Mouse (Mus musculus): ENCODE measurements at regions not wholly inside any gene's neighbourhood (a gene's known extent, or its start where the extent isn't known, plus 50 kb on each side); places are given as distances from the start of the nearest gene placed in this dataset.
"Not testable (repeated sequence)": the region's sequence is repeated elsewhere in the genome, so short reads cannot be mapped to it uniquely, and the experiment has no call there.

DNA sequence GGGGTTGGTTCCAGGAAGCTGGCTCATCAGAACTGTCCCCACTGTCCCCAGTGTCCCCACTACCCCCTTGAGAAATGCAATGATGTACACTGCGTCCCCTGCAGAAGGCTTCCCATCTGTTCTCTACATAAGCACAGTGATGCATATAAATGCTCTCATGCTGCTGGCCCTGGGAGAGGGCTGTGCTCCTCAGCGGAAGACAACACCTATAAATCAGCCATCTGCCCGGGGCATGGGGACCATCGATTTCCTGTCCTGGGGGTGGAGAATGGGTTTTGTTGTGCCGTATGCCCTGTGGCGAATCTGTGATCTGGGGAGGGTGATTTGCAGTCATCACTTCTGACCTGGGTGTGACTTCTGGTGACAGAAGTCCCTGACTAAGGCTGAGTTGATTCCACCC is 174.9 kb upstream of the Sulf2 start:
- DNase-seq (ENCODE audit: low read depth in 1 of 2, low spot score in 2 of 2), result no peak

DNA sequence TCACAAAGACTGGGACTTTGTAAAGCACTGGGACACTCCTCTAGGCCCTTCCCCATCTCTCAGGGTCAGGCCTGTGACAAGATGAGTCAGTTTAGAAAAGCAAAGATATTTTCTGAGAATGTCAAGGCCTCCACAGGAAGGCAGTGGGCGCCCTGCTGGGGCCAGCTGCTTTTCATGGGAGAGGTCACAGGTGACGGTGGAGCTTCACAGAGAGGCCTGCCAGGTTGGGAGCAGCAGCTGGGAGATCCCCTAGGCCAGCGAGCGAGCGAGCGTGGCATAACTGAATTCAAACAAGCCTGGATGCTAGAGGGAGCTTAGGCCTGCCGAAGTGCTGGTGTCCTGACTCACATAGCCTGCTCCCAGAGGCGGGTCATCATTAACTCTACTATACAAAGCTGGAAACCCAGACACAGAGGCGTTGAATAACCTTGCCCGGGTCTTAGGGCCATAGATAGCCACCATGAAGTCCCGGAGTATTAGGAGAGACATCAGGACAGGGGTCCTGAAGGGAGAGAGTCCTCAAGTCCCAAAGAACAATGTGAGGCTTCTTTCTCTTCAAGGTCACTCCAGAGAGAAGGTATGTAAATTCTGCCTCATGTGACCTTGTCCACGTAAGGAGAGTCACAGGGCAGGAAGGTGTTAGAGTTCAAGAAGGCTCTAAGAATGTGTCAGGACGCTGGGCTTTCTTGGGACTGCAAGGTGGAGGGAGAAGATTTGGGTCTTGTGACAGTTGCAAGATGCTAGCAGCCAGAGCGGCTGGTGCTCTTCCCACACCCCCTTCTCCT is 174.3 kb upstream of the Sulf2 start:
- DNase-seq (ENCODE audit: low read depth in 1 of 2, low spot score in 2 of 2), result no peak

DNA sequence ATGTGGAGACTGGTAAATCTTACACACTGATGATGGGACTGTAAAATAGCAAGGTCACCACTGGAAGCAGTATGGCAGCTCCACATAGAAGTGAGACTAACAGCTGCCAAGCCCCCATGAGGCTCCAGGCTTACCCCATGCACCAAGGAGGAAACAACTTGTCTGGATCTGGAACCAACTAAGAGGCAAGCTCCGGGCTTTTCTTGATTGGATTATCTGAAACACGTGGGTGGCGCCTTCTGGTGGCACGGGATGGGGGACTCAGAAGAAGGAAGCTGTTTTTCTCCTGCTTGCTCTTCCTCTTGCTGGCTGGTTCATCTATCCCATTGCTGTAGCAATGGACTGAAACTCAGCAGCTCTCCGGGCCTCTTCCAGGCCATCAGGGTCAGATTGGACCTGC is 171.5 kb upstream of the Sulf2 start:
- DNase-seq (ENCODE audit: low read depth in 1 of 2, low spot score in 2 of 2), result peak; percentile 19 to 32

DNA sequence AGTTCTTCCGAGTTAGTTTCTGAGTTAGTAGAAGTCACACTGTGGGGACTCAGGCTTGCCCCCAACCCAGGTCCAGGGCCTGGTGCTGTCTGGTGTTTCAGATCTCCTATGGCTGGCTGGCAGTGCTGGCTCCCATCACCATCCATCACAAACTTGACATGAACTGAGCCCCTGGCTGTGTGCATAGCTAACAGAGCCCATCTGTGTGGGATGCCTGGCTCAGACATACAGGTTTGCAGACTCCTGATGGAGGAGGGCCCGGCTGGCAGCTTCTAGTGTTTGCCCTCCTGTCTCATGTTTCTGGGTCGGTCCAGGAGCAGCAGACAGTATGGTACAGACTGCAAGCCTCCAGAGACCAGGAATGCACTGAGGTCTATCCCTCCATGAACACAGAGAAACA is 169.5 kb upstream of the Sulf2 start:
- no peak for DNase-seq (ENCODE audit: low read depth in 1 of 2, low spot score in 2 of 2)

DNA sequence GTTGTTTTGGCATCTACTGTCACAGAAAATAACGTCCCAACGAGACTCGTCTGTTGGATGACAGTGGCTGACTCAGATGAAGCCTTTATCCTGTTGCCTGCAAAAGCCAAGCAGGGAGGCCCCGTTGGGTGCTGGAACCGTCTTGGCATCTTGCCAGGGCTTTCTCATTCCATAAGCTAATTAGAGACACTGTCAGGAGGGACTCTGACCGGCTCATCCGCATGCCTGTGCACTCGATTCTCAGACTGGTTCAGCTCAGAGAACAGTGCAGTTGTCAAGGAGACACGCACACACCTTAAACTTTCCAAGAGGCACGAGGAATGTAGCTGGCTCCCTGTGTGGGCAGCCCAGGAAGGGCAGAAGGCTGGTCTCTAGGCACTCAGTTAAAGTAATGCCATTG is 169.0 kb upstream of the Sulf2 start:
- no peak for DNase-seq (ENCODE audit: low read depth in 1 of 2, low spot score in 2 of 2)

DNA sequence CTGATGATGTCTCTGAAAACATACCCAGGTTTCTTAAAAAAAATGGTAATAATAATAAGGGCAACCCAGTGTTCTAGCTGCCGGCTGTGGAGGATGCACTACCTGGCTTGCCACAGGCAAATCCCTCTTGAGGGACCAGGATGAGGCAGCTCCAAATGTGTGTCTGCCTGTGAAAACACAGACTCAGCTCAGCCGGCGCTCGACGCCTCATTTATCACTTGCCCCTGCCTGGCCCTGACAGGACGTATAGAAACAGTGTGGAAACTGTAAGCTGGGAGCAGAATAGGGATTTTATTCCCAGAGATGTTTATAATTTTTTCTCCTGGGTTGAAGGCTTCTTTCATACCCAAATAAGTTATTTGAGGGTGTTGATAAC is 167.2 kb upstream of the Sulf2 start:
- DNase-seq (ENCODE audit: low read depth in 1 of 2, low spot score in 2 of 2), result no peak

DNA sequence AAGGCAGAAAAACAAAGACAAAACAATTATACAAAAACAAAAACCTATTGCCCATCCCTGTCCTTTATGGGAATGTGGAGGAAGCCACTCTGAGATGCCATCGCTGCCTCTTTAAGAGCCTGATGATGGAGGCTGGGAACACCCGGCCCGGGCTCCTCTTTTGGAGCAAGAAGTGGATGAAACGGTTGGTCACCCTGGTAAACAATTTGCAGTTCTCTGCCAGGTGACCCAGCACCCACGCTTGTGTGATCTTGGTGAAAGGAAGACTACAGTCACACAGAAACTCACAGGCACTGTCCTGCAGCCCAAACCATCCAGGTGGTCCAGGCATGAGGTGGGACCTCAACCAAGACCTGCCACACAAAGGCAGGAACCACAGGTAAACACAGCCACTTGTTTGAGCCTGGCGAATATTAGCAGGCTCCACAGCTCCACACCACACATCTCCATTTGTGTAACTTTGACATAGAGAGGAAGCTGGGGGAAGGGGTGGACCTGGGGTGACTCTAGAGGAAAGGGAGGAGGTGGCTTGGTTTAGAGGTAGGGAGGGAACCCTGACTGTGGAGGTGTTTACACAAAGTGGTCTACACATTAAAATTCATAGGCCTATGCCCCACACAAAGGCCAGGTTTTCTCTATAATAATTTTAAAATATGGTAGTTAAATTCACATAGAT is 166.7 kb upstream of the Sulf2 start:
- DNase-seq (ENCODE audit: low read depth in 1 of 2, low spot score in 2 of 2), result no peak

DNA sequence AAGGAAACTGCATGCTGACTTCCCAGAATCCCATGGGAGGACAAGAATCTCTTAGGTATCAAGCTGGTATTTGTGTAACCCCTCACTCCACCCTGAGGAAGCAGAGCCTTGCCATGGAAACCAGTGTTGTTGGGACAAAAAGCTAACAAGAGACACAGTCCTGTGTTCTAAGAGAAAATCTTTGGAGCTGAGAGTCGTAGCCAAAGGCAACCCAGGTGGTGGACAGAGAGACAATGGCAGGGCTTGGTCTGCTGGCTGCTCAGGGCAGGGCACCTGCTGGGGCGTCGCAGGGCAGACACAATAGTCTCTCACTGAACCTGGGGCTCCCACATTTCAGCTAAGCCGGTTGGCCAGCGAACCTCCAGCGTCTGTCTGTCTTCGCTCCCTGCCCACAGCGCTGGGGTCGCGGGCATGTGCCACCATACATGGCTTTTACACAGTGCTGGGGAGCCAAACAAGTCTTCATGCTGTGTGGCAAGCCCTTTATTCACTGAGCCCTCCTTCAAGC is 161.0 kb upstream of the Sulf2 start:
- no peak for DNase-seq (ENCODE audit: low read depth in 1 of 2, low spot score in 2 of 2)

DNA sequence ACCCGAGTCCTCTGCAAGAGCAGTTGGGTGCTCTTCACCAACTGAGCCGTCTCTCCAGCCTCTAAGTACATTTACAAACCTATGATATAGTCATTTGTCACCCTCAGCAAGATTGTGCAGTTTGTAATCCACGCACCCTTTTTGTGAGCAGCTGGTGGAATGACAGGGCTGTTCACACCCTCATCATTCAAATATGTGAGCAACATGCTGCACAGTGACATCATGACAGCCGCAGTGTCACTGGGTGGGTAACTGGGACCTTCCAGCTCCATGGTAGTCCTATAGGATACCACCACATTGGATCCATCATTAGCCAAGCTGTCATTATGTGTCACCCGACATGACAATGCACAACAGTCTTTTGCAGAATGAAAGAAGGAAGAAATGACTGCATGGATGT is 155.0 kb upstream of the Sulf2 start:
- no peak for DNase-seq (ENCODE audit: low read depth in 1 of 2, low spot score in 2 of 2)

DNA sequence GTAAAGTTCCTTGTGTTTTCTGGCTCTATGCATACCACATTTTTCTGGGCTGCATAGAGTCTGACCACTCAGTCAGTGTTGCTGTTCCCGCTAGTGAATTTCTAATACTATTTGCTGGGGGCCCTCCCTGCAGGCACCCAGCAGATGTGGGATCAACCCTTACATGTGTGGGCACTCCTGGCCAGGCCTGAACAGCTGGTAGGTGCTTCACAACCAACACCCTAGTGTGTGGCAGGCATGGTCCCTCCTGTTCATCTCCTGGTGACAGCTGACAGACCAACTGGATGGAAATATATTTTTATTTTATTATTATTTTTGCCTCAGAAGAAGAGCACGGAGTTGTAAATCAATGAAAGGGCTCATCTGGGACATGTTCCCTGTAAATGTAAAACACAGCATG is 154.4 kb upstream of the Sulf2 start:
- no peak for DNase-seq (ENCODE audit: low read depth in 1 of 2, low spot score in 2 of 2)

DNA sequence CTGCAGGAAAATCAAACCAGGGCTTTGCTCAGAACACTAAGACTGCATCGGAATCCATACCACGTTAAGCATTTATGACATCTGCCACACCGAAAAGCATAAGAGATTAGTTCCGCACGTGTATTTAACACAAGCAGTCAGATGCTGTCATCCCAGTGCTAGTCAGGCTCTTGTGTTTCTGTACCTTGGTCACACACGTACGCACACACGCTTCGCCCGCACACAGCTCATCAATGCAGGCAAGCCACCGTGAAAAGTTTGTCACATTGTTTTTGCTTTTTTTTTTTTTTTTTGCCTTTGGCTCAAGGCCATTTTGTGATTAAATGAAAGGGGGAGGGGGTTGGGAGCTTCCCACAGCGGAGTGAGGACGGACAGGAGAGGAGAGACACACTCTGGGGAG is 152.1 kb upstream of the Sulf2 start:
- no peak for DNase-seq (ENCODE audit: low read depth in 1 of 2, low spot score in 2 of 2)

DNA sequence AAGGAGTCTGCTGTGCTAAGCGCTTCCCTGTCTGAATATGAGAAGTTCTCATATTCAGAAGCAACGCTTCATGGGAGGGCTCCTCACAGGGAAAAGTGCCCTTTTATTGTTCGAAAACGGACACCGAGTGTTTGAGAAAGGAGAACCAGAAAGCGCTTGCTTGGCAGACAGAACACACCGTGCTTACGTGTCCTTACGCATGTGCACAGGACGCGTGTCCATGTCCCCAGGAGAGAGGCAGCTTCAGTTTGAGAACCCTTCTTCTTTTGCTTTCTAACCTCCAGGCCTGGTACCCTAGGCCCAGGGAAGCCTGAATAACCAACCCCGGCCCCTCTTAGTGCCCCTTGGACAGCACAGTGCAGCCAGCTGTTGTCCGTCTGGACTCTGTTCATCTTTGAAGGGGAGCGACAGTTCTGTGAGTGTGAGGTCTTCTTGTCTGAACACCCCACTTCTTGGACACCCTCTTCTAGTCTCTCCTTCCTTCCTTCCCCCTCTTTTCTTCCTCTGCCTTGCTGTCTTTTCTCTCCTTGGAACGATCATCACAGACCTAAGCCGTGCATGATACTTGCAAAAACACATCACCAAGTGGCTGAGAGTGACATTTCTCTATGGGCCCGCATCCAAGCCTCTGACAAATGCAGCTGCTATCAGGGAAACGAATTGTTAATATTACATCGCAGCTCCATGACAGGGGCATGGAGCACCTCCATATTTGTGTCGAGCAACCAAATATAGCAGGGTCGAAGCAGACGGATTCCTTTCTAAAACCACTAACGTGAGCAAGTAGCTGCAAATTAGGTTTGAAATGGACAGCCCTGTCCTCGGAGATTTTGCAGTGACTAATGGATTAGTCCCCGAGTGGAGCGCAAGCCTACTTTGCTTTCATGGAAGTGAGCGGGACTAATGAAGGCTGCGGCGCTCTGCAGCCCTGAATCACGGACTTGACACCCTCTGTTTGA is 149.9 kb upstream of the Sulf2 start:
- no peak for DNase-seq (ENCODE audit: low read depth in 1 of 2, low spot score in 2 of 2)

DNA sequence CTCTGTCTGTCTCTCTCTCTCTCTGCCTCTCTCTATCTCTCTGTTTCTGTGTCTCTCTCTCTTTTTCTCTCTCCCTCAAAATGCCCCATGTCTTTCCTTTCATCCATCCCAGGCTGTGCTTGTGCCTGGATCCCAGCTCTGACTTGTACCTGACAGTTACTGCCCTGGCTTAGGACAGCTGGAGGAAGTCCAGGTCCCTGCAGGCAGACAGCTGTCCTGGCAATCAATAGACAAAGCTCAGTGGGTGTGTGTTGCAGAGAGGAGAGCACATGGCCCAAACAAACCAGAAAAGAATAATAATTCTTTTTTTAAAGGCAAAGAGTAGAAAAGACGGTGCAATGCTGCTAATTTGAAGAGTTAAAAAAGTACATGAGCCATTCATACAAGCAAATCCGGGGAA is 148.4 kb upstream of the Sulf2 start:
- DNase-seq (ENCODE audit: low read depth in 1 of 2, low spot score in 2 of 2), result no peak

DNA sequence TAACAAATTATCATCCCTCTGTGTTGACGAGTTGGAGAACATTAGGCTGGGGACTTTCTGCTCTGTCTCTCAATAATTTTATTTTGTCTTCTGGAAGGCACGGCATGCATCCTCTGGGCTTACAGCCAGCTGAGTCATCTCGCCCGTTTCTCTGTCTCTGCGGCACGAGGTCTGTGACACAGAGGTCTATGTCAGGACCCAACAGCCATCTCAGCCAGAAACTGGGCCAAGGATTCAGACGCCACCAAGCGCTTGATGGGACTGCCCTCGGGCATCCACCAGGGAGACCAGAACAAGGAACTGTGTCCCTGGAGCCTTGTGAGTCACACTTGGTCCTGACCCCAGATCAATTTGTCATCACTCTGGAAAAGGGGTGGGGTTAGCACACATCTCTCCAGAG is 145.7 kb upstream of the Sulf2 start:
- DNase-seq (ENCODE audit: low read depth in 1 of 2, low spot score in 2 of 2), result peak; percentile 8 to 34

DNA sequence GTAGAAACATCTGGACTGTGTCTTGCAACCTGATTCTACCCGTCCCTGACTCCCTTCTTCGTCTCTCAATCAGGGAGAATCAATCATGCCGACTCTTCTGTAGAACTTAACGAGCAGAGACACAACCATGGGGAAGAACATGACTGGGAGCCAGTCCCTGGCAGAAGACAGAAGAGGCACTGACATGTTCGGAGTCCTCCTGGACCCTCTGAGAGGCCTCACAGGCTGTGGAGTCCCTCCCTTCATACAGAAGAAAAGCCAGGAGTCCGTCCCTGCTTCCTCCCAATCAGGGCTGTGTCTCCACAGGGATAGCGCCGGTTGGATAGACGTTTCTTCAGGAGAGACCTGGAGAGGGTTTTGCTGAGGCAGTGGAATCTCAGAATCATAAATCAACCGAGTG is 139.2 kb upstream of the Sulf2 start:
- no peak for DNase-seq (ENCODE audit: low read depth in 1 of 2, low spot score in 2 of 2)

DNA sequence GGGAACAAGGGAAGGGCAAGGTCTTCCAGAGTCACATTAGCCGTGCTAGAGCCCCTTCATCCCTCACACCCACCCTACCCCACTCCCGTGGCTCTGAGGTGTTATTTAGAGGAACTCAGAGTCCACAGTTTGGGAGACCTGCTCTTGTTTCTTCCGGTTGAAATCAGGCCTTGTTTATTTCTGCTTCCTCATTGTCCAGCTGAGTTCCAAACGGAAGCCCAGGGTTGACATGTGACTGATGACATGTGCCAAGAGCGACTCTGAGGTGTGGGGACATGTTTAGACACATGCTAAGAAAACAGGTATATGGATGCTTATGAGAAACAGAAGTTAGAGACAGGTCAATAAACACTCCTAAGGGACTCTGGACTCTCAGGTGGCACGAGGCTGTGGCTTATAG is 137.5 kb upstream of the Sulf2 start:
- DNase-seq (ENCODE audit: low read depth in 1 of 2, low spot score in 2 of 2), result no peak

DNA sequence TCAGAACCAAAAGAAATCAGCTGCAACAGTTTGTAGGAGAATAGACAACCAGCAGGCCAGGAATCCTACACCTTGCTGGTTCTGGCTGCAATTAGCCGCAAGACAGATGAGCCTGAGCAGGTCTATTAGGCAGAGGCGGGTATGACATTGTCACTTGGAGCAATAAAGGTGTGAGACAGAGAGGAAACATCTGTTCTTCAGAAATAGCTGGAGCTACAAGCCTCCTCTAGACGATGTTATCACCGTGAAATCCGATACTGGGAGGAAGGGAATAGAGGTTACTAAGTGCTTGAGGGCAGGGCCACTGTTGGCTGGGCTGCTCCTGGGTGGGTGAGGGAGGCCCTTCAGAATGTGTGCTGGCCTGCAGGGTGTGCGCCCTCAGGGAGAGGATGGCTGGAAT is 135.8 kb upstream of the Sulf2 start:
- no peak for DNase-seq (ENCODE audit: low read depth in 1 of 2, low spot score in 2 of 2)

DNA sequence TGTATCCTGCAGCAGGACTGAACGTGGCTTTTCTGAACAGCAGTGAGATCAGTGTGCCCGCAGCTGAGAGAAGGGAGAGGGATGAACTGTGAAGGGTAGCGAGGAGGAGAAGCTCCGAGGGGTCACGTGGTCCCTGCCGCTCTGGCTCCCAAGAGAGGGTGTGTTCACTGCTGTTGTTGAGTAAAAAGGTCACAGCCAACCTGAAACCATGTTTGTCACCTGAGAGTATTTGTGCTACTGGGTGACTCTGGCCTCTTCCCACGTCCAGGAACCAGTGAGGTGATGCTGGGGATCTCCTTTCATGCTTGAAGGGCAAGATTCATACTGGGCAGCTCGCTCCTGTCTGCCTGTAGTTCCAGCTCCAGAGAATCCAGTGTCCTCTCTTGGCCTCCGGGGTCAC is 135.4 kb upstream of the Sulf2 start:
- DNase-seq (ENCODE audit: low read depth in 1 of 2, low spot score in 2 of 2), result no peak

DNA sequence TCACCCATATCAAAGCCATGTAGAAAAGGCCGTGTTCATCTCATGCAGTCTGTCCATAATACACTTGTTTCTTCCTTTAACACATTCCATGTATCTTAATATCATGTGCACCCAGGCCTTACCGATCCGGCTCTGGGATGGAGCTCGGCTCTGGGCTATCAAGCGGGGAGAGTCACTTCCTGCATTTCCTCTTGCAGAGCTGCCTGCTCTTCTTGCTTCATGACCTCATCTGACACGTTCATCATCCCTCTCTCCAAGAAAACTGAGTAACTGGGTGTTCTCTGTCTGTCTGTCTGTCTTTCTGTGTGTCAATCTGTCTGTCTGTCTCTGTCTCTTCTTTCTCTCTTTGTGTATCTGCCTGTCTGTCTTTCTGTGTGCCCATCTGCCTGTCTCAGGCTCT is 133.7 kb upstream of the Sulf2 start:
- no peak for DNase-seq (ENCODE audit: low read depth in 1 of 2, low spot score in 2 of 2)

DNA sequence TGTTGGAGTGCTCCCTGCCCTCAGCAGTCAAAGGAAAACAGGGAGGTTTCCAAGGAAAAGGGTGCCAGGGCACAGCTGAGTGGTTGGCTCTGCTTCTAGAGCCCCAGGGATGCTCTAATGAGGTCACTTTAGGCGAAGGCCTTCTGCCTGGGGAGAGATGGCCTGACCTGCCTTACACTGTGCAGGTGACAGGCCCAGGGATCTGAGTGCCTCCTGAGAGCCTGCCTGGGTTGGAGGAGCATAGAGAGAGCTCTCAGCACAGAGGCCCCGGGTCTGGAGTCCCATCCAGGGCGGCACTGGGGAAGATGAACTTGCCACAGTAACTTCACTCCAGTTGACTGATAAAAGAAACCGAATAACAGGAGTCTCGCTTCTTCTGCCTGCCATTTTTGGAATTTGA is 125.7 kb upstream of the Sulf2 start:
- not testable (repeated sequence) for DNase-seq (ENCODE audit: low read depth in 1 of 2, low spot score in 2 of 2)

DNA sequence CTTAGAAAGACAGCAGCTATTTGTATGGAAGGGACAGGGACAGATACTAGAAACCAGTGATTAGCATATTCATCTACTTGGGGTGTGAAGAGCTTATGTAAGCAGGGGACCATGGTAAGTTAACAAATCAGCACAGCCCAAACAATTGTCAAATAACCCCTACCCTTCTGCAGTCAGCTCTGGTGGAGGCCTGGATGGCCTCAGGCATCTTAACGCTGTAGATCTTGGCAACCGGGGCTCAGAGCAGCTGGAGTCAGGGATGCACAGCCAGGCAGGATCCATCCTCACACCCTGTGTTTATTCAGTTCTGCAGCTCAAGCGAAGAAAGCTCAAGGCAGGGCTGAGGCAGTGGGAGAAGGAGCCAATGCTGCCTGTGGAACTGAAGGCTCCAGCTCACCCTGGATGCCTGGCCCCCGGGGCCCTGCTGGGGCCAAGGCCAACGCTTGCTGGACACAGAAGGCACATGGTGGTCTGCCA is 125.2 kb upstream of the Sulf2 start:
- no peak for DNase-seq (ENCODE audit: low read depth in 1 of 2, low spot score in 2 of 2)

DNA sequence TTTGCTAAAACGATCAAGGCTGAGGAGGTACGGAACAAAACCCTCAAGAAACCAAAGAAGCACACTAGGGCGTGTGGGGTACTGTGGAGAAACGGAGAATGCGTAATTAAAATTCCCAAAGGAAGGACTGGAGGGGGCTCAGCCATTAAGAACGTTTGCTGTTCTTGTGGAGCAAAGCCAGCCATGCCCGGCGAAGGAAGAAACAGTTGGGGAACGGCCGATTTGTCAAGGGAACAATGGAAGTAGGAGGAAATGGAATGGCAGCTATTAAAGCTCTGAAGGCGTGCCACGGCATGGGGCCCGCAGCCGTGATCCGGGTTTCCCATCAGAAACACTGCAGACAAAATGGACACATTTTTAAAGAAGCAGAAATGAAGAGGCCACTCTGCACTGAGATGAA is 124.2 kb upstream of the Sulf2 start:
- no peak for DNase-seq (ENCODE audit: low read depth in 1 of 2, low spot score in 2 of 2)
